Mouse (Mus musculus): ENCODE data around the gene Abhd17a. TPM values are rescaled to one million over a fixed set of nuclear protein-coding genes. Genes with fewer than 3 reads are reported as not detected.

Abhd17a gene
- polyA plus RNA-seq, 1 experiment = 66.0 TPM

- DNase-seq (ENCODE audit: low spot score) = peak; percentile 99
Observed at GRCm38 (mm10) chr10:80577195-80578130, 12.7 kb downstream of the Abhd17a start, which contains the start of gene Klf16. Gene Klf16, minus strand, starts transcription at chr10:80577321.

- peak; percentile 56 for DNase-seq (ENCODE audit: low spot score)
Observed at GRCm38 (mm10) chr10:80576351-80577194, 13.6 kb downstream of the Abhd17a start.

GRCm38 (mm10) chr10:80575925-80576324 is 14.2 kb downstream of the Abhd17a start:
- no peak for DNase-seq (ENCODE audit: low spot score)

- DNase-seq (ENCODE audit: low spot score) = no peak
Observed at GRCm38 (mm10) chr10:80574896-80575295, 15.2 kb downstream of the Abhd17a start.

GRCm38 (mm10) chr10:80573944-80574343 is 16.2 kb downstream of the Abhd17a start:
- DNase-seq (ENCODE audit: low spot score) = no peak

- DNase-seq (ENCODE audit: low spot score) = no peak
Observed at GRCm38 (mm10) chr10:80572477-80572876, 17.7 kb downstream of the Abhd17a start.

- DNase-seq (ENCODE audit: low spot score) = no peak
Observed at GRCm38 (mm10) chr10:80570871-80571836, 19.0 kb downstream of the Abhd17a start.

GRCm38 (mm10) chr10:80570419-80570818 is 19.7 kb downstream of the Abhd17a start:
- DNase-seq (ENCODE audit: low spot score) = no peak

GRCm38 (mm10) chr10:80569664-80570066 is 20.5 kb downstream of the Abhd17a start:
- DNase-seq (ENCODE audit: low spot score) = no peak

- DNase-seq (ENCODE audit: low spot score) = no peak
Observed at GRCm38 (mm10) chr10:80568876-80569275, 21.3 kb downstream of the Abhd17a start.

GRCm38 (mm10) chr10:80566375-80567092 is 23.6 kb downstream of the Abhd17a start:
- DNase-seq (ENCODE audit: low spot score) = peak; percentile 70

GRCm38 (mm10) chr10:80561116-80561944 is 28.8 kb downstream of the Abhd17a start, which contains the start of gene Rexo1:
Gene Rexo1, minus strand, starts transcription at chr10:80561560.
- peak; percentile 88 for DNase-seq (ENCODE audit: low spot score)

GRCm38 (mm10) chr10:80560621-80561020 is 29.5 kb downstream of the Abhd17a start:
- no peak for DNase-seq (ENCODE audit: low spot score)

- DNase-seq (ENCODE audit: low spot score) = no peak
Observed at GRCm38 (mm10) chr10:80559431-80559830, 30.7 kb downstream of the Abhd17a start.

- DNase-seq (ENCODE audit: low spot score) = peak; percentile 68
Observed at GRCm38 (mm10) chr10:80557346-80557965, 32.7 kb downstream of the Abhd17a start.

GRCm38 (mm10) chr10:80553997-80554396 is 36.1 kb downstream of the Abhd17a start:
- no peak for DNase-seq (ENCODE audit: low spot score)

GRCm38 (mm10) chr10:80553575-80553974 is 36.6 kb downstream of the Abhd17a start:
- DNase-seq (ENCODE audit: low spot score) = no peak

- no peak for DNase-seq (ENCODE audit: low spot score)
Observed at GRCm38 (mm10) chr10:80552364-80552763, 37.8 kb downstream of the Abhd17a start.

- DNase-seq (ENCODE audit: low spot score) = no peak
Observed at GRCm38 (mm10) chr10:80549279-80549678, 40.9 kb downstream of the Abhd17a start.
